Mouse (Mus musculus): ENCODE results near the gene Ccdc92b.

Gene Ccdc92b

DNA sequence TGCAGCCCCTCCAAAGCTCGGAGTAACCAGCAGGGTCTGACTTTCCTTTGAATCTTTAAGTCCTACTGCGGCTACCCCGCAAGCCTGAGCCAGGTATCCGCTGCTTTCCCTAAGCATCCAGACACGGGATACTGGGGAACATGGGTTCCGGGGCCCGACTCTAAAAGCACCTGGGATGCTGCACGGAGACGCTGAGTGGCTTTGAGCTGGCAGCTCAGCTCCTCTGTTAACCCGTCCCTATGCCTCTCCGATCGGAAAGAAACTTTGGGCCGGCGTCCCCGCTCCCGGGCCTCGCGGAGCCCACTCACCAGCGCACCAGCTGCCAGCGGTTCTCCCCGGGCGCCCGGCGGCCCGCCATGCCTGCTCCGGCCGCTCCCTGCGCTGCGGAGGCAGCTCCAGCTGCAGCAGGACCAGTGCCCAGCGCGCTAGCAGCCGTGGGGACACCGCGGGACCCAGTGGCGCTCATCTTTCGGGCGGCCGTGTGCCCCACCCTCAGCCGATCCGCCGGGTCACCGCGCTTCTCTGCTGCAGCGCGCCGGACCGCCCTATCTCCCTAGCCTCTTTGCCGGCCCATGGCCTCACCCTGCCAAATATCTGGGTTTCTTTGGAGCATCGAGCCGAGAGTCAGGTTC, 8.7 kb upstream of the Ccdc92b start, which contains the start of gene Rap1gap2:
TSS of gene Rap1gap2 (minus strand) at position 371 of the 632 bp plus-strand sequence.
- no peak for DNase-seq (ENCODE audit: low read depth in 1 of 2, low spot score in 2 of 2)

DNA sequence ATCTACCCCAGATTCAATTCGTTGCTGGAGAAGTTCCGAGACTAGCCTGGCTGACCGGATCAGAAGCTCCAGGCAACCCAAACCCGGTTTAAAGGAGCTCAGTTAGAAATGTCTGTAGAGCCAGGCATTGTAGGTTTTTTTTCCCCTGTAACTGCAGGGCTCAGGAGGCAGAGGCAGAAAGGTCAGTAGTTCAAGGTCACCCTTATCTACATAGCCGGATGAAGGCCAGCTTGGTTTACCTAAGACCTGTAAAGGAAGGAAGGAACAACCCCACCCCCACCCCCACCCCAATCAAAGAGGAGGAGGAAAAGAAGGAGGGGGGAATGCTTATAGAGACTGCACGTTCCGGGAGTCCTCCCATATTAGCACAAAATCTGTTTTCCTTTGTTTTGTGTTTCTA, 8.0 kb upstream of the Ccdc92b start:
- no peak for DNase-seq (ENCODE audit: low read depth in 1 of 2, low spot score in 2 of 2)

DNA sequence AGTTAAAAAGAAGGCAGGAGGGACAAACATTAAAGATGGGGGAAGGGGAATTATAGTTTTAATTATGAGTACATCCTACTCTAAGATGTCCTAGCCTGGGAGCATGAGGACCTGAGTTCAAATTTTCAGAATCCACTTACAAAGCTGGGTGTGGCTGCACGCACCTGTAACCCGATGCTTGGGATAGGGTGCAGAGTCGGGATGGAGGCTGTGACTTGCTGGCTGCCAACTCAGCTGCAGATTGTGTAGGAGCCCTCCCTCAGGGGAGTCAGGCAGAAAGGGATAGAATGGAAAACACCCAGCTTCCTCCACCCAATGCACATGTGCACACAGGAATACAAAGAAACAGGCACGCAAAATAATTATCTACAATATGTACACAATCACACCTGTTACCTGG, 6.0 kb upstream of the Ccdc92b start:
- DNase-seq (ENCODE audit: low read depth in 1 of 2, low spot score in 2 of 2), result no peak

DNA sequence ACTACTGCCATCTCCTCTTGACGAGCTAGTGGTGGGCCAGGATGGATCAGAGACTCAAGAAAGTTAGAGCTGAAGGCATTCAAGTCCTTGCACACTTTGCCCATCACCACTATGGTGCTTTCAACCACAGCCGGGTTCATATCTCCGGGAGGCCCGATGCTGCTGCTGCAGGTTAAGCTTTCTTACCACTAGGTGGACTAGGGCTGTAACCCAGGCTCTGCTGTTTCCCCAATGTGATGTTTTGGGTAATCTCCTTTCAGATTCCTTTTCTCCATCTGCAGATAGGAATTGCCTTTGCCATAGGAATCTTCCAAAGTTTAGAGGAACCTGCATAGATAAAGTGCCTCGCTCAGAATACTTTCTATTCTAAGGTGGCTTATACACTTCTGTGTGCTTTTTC, 3.8 kb upstream of the Ccdc92b start:
- no peak for DNase-seq (ENCODE audit: low read depth in 1 of 2, low spot score in 2 of 2)

DNA sequence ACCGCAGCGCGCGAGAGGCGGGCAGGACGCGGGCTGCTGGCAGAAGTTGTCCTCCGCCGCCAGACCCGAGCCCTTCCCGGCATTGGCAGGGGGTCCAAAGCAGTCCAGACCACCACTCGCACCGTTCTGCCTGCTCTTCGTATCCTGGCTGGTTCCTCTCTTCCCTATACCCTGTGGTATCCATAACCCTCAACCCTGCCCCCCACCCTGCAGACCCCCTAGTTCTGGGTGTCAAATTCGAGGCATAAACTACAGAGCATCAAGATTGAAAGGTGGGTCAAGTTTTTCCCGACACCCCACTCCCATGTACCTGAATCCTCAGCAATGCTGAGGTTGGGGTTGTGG, 523 bp downstream of the Ccdc92b start:
- no peak for DNase-seq (ENCODE audit: low read depth in 1 of 2, low spot score in 2 of 2)

DNA sequence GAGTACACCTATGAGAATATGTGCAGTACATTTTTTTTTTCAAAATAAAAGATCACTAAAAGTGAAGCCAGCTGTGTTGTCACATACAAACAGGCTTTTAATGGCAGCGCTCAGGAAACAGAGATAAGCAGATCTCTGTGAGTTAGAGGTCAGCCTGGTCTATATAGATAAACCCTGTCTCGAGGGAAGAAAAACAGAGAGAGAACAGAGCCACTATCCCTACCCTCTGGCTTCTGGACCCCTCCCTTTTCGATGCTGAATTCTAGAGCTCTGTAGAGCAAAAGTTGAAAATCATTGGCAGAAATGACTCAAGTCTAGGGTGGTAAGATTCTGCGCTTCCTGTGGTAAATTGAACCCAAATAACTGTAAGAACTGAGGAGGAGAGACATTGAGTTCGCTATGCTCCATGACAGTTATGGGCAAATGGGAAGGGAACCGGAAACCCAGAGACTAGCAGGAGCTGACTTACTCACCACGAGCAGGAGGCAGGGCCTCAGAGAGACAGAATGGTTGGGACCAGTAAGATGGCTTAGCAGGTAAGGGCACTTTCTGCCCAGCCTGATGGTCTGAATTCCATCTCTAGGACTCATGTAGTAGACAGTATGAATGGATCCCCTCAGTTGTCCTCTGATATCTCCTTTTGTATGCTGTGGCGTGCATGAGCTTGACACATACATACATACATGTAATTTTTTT, 2.7 kb downstream of the Ccdc92b start:
- no peak for DNase-seq (ENCODE audit: low read depth in 1 of 2, low spot score in 2 of 2)

DNA sequence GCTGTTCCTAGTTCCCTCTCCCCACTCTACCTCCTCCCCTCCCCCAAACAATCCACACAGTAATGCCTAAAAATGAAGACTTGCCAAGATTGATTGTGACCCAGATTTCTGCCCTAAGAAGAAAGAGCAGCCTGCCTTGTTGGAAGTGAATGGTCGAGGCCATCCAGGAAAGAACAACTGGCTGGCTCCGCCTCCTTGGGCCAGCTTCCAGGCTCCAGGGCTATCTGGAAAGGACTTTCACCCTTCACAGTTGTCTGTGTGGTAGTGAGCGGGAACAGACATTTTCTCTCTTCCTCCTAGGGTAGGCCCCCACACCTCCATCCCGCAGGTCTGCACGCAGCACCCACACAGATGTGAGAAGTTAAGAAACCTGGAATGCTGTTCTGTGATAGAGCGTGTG, 4.3 kb downstream of the Ccdc92b start:
- no peak for DNase-seq (ENCODE audit: low read depth in 1 of 2, low spot score in 2 of 2)

DNA sequence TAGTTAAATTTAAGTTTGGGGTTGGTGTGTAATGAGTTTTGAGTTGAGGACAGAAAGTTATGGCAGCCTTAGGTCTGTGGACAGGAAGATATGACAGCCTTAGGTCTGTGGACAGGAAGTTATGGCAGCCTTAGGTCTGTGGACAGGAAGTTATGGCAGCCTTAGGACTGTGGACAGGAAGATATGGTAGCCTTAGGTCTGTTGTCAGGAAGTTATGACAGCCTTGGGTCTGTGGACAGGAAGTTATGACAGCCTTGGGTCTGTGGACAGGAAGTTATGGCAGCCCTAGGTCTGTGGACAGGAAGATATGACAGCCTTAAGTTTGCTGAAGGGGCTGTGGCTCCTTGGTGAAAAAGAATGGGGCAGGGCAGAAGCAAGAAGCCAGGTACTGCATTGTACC, 5.9 kb downstream of the Ccdc92b start:
- no peak for DNase-seq (ENCODE audit: low read depth in 1 of 2, low spot score in 2 of 2)

DNA sequence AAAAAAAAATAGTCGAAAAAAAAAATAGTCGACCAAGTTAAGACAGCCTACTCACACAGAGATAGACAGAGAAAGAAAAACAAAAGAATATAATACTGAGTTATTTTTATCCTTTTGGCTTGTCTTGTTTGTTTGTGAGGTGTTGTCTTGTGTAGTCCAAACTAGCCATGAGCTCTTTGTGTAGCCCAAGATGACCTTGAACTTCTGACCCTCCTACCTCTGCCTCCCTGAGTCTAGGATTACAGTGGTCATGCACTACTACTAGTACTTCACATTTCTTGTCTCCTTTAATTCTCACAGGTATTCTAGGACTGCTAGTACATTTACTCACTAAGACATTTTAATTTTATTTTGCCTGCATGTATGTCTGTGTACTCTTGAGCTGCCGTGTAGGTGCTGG, 8.1 kb downstream of the Ccdc92b start:
- no peak for DNase-seq (ENCODE audit: low read depth in 1 of 2, low spot score in 2 of 2)

DNA sequence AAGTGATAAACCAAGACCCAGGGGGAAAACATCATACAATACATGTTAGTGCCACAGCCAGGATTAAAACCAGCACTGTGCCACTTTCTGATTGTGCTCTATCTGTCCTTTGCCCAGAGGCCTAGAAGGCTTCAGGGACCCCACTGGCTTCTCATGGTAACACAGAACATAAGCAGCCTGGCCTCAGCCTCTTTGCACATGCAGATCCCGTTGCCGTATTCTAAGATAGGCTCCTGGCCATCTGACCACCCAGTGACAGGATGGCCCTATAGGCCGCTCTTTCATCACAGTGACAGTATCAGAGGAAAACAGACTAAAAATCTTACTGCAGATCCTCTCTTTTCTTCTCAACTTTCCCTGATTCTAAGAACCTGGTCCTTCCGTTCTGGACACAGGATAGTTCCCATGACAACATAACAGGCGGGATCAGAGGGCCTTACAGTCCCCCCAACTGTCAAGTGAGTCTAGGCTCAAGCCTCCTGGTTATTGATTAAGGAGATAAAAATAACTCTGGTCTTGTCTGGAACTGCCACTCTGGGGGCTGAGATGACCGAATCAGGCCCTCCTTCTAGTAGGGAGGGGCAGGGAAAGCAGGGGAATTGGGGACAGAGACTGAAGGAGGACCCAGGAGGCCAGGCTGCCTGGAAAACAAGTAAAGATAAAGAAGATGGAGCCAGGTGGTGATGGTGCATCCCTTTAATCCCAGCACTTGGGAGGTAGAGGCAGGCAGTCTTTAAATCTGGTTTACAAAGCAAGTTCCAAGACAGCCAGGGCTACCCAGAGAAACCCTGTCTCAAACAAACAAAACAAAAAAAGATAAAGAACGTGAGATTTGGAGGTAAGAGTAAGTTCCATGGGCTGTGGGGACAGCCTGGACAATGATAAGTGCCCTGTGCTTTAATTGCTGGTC, 12.7 kb downstream of the Ccdc92b start:
- DNase-seq (ENCODE audit: low read depth in 1 of 2, low spot score in 2 of 2), result no peak

DNA sequence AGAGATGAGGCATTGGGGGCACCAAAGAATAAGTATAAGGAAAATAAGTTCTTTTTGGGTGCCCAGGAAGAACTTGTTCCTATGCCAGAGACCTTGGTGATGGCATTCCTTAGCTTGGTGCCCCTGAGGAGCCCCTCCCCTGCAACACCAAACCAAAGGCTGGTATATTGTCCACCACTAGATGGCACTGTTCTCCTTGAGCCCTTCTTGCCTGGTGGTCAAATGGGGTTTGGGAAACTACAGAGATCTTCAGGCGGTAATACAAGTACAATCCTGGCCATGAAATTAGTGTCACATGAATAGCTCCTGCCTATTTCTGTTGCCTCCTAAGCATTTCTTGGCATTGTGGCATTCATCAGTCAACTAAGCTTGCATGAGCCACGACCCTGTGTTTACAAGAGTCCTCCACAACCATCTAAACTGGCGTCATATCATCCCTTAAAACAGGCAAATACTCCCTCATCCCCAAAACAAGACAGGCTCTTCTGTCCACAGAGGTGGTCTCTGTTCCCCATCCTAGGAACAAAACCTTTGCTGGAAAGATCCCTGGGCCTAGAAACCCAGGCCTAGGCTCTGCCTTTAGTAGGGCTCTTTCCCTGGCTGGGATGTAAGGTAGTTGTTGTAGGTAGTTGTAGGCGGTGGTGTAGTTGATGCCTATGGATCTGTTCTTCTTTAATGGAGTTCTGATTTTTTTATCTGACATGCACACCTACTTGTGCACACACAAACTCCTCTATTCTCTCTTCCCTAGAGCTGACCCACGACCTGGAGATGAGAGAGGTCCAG, 15.3 kb downstream of the Ccdc92b start:
- no peak for DNase-seq (ENCODE audit: low read depth in 1 of 2, low spot score in 2 of 2)

DNA sequence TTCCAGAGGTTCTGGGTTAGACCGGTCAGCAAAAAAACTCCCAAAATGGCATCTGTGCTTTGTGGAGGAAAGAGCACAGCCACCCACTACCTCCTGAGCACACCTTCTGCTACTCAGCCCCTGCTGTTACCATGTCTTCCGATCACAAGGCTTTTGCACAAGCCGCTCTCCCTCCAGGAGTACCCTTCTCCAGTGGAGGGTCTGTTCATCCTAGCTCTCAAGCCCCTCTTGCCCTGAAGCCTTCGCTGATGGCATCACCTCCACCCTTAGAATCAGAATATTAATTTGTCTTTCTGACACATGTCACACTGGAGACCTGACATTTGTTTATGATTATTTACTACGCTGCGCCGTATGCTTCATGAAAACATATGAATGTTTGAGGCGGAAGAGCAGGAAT, 18.1 kb downstream of the Ccdc92b start:
- no peak for DNase-seq (ENCODE audit: low read depth in 1 of 2, low spot score in 2 of 2)

DNA sequence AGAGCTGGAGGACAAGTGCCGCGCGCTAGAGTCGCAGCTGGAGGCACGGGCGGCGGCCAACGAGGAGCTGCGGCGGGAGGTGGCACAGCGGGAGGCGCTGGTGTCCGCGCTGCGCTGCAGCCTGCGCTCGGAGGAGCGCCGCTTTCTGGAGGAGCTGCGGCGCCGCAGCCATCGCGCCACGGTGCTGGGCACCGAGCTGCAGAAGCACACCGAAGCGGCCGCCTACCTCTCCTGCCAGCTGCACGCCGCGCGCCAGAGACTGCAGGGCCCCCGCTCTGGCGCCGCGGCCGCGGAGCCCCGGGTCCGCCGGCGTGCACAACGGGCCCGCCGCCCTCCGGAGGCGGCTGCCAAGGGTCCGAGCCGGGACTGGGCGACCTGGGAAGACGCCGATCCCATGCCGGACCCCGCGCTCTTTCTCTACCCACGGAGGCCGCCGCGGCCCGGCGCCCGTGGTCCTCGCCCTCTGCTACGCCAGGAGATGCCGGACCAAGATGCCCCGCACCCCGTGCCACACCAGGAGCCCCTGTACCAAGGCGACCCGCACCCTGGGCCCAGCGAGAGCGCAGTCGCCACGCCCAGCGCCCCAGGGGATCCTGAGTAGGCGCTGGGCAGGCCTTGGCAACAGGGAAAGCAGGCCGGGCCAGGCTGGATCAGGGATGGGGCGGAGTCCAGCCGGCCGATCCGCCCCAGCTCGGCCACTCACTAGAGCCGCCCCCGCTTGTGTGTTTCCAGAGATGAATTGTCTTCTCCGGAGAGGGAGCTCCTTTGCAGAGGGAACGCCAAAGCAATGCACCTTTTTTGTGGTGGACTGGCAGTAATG, 18.8 kb downstream of the Ccdc92b start:
- peak in 1 of 2 experiments; percentile 19 for DNase-seq (ENCODE audit: low read depth in 1 of 2, low spot score in 2 of 2)

DNA sequence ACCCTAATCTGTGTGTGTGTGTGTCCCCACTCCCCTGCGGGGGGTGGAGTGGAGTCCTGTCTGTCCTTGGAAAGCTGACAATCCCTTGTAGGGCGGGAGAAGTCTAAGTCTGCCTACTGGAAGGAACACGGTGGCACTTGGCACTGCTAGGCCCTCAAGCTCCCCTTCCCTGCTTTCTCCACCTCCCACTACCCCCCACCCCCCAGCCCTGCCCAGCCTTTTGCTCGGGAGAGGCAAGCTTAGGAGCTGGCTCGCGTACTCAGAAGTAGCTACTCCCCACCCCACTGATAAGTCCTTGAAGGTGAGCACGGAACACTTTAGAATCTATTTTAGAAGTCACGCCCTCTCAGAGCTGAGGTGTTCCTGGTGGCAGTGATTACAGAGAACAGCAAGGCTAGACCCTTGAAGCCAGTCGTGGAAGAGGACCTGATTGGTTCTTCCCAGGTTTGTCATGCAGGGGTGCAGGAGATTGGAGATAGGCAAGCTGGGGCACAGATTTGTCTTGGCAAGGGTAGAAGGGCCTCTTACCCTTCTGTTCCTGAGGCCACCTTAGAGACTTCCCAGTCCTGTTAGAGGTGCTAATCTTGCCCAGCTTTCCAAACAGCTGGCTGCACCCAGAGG, 19.5 kb downstream of the Ccdc92b start:
- no peak for DNase-seq (ENCODE audit: low read depth in 1 of 2, low spot score in 2 of 2)

DNA sequence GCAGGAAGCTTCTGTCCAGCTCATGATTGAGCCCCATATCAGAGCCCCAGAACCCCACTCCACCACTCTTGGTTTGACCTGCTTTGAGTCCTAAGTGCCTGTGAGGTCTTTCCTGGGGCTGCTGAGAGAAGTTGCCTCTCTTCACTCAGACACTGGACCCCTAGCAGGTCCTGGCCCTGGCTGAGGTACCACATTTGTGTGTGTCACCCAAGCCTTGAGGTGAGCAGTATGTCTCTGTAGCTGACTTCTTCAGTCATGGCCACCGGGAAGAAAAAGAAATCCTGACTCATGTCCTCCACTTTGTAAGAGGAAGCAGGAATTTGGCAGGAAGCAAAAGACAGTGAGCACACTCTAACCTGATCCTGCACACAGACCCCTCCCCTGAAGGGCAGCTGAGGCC, 20.2 kb downstream of the Ccdc92b start:
- DNase-seq (ENCODE audit: low read depth in 1 of 2, low spot score in 2 of 2), result no peak

DNA sequence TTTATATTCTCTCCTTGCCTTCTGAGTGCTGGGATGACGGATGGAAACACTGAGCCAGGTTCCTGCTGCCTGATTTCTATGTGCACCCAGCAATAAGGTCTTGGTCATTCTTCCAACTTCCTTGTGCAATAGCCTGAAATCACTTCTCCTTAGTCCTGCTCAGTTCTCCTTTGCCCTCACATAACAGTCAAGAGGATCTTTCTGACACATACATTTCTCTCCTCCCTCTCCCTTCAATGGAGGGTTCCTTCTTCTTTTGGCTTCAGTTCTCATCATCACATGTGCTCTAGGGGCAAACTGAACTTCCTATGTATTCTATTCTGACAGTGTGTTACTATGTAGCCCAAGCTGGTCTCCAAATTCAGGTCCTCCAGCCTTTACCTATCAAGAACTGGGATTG, 28.6 kb downstream of the Ccdc92b start:
- DNase-seq (ENCODE audit: low read depth in 1 of 2, low spot score in 2 of 2), result peak; percentile 17 to 55

DNA sequence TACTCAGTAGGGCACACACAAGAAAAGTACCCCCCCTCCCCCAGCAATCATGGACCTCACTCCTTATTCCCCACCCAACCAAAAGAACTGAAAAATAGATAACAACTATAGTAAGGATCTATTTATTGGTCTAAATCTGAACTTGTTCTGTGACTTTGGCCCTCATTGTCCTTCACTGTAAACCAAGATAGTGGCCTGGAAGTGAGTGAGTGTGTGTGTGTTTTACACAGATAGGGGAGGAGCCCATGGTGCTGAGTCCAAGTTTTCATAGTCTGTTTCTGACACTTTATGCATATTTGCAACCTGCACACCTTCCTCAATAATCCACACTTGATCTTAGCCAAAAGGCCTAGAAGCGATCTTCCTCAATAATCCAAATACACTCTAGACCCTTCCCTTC, 29.3 kb downstream of the Ccdc92b start:
- no peak for DNase-seq (ENCODE audit: low read depth in 1 of 2, low spot score in 2 of 2)

DNA sequence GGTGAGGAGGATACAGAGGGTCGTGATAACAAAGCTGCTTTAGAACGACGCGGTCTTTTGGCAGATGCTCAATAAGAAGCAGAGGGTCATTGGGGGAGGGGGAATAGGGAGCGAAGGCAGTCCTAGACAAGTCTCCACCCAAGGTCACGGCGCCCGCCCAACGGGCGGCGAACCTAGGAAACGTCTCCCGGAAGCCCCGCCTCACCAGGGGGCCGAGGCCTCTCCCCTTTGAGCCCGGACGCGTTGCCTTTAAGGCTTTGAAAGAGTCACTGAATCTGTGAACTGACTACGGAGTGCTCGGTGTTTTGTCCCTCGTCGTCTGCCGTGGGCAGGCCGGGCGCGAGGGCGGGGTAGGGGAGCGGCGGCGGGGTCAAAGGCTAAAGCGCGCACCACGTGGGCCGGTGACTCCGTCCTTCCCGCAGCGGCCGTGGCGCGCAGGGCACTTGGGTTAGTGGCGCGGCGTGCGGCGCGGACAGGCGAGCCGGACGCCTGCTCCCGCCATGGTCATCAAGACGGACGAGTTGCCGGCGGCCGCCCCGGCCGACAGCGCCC, 29.8 kb downstream of the Ccdc92b start, which contains the start of gene Cluh:
TSS of gene Cluh (plus strand) at position 401 of the 552 bp plus-strand sequence.
- peak; percentile 88 to 93 for DNase-seq (ENCODE audit: low read depth in 1 of 2, low spot score in 2 of 2)

Data from monocyte, adult 2 months (primary cell).